Mouse (Mus musculus) midbrain, postnatal 0 days (tissue): ENCODE results near the gene Mknk2. TPM values are rescaled to one million over a fixed set of nuclear protein-coding genes. Genes with fewer than 3 reads are reported as not detected.

Source experiments
- ATAC-seq: fragments of 200-750 bp; cut with Nextera tagmentation; 2 replicates; pipeline ENCODE4 v1.8.0; 2017; ENCODE audit warnings: moderate number of reproducible peaks, mild to moderate bottlenecking, moderate TSS enrichment, moderate library complexity; ENCODE audit not compliant: low FRiP score
- DNase-seq: peaks from one replicate; pipeline ENCODE4 v3.0.0-alpha.2; 2015; ENCODE audit warnings: low spot score
- H3K27ac ChIP-seq: fragments of 300-500 bp; sonication (generic); 2 replicates; pipeline ENCODE4 v1.5.1; 2014; ENCODE audit warnings: low read depth, mild to moderate bottlenecking, low read length, mixed read lengths
- H3K27me3 ChIP-seq: fragments of 300-500 bp; sonication (generic); 2 replicates; pipeline ENCODE4 v1.6.1; 2014; ENCODE audit warnings: low read length, control low read depth, mixed read lengths; ENCODE audit not compliant: insufficient read depth
- H3K36me3 ChIP-seq: fragments of 300-500 bp; sonication (generic); 2 replicates; pipeline ENCODE4 v1.6.1; 2014; ENCODE audit warnings: low read length, control low read depth, mixed read lengths; ENCODE audit not compliant: insufficient read depth
- H3K4me1 ChIP-seq: fragments of 300-500 bp; sonication (generic); 2 replicates; pipeline ENCODE4 v1.6.1; 2014; ENCODE audit warnings: mild to moderate bottlenecking, control low read depth, antibody characterized with exemption, low read length, mixed read lengths; ENCODE audit not compliant: insufficient read depth
- H3K4me2 ChIP-seq: fragments of 300-500 bp; sonication (generic); 2 replicates; pipeline ENCODE4 v1.6.1; 2014; ENCODE audit warnings: low read depth, mild to moderate bottlenecking, low read length, mixed read lengths; ENCODE audit not compliant: poor library complexity, severe bottlenecking
- H3K4me3 ChIP-seq: fragments of 300-500 bp; sonication (generic); 2 replicates; pipeline ENCODE4 v1.5.1; 2014; ENCODE audit warnings: low read depth, mild to moderate bottlenecking, low read length, moderate library complexity
- H3K9ac ChIP-seq: fragments of 300-500 bp; sonication (generic); replicated peaks from 2 replicates; pipeline ENCODE4 v1.6.1; 2014; ENCODE audit warnings: mild to moderate bottlenecking, low read length, moderate library complexity, mixed read lengths; ENCODE audit not compliant: poor library complexity, severe bottlenecking
- H3K9me3 ChIP-seq: fragments of 300-500 bp; sonication (generic); 2 replicates; pipeline ENCODE4 v1.6.1; 2016; ENCODE audit warnings: low read length, control low read depth
- CTCF ChIP-seq: IDR thresholded peaks from 2 replicates; pipeline ENCODE4 v1.5.1; 2016; ENCODE audit warnings: antibody characterized with exemption, mild to moderate bottlenecking
- WGBS: fragments of 180-500 bp; shearing (Covaris S2); extraction: QIAGEN DNeasy Blood & Tissue Kit; methylation state at CpG from one replicate; pipeline ENCODE4 v1.1.7; 2014; 5-methylcytosine and 5-hydroxymethylcytosine counted together
- polyA plus RNA-seq: library from polyadenylated mRNA; unstranded; fragments of >200 nt; fragmentation: Nextera tagmentation; extraction: Ambion mirVana; gene quantifications from 2 replicates; pipeline ENCODE4 v1.2.1, GENCODE M21; 2015
- total RNA-seq: library from RNA; depleted of rRNA; stranded (reverse); fragments of >200 nt; gene quantifications from 2 replicates; pipeline ENCODE4 v1.2.3, GENCODE M21; 2014; rRNA removed

Gene Mknk2
- total RNA-seq, result 74.6 and 74.7 TPM in 2 replicates
- 35.3 and 36.0 TPM in 2 replicates for polyA plus RNA-seq

GRCm38 (mm10) chr10:80677942-80678436, at the start of gene Mknk2:
TSS of gene Mknk2 (minus strand) at chr10:80678112.
- DNase-seq (peak; percentile 88), ATAC-seq (no peak)
- H3K4me3 ChIP-seq, result peak within 1 kb of the TSS; percentile 96
- peak within 1 kb of the TSS; percentile 97 for H3K27ac ChIP-seq
- no peaks in the 10 kb centered on the region for H3K36me3 ChIP-seq
- no peaks in the 10 kb centered on the region for H3K27me3 ChIP-seq
- H3K4me1 ChIP-seq, result peaks cover 22% of the 10 kb centered on the region
- WGBS, result 19% methylated on average over 8 of the region's 8 CpGs
- no peaks in the 10 kb centered on the region for H3K9me3 ChIP-seq
- TF ChIP-seq CTCF, result no peak
- peak within 1 kb of the TSS; percentile 71 for H3K9ac ChIP-seq
- H3K4me2 ChIP-seq, result peak within 1 kb of the TSS; percentile 88

GRCm38 (mm10) chr10:80717281-80717680, 39.4 kb upstream of the Mknk2 start:
- H3K4me3 ChIP-seq, result no peak overlapping the region
- H3K4me1 ChIP-seq, result no peaks in the 10 kb centered on the region
- H3K9ac ChIP-seq, result no peak overlapping the region
- ATAC-seq, result no peak
- H3K4me2 ChIP-seq, result no peak overlapping the region
- H3K27me3 ChIP-seq, result no peaks in the 10 kb centered on the region
- 100% methylated on average over 1 of the region's 1 CpGs for WGBS
- TF ChIP-seq CTCF, result no peak
- no peak overlapping the region for H3K27ac ChIP-seq
- H3K36me3 ChIP-seq, result peaks cover 93% of the 10 kb centered on the region
- DNase-seq, result no peak
- no peaks in the 10 kb centered on the region for H3K9me3 ChIP-seq

- 89% methylated on average over 3 of the region's 3 CpGs for WGBS
- no peak overlapping the region for H3K27ac ChIP-seq
- TF ChIP-seq CTCF, result no peak
Measured at GRCm38 (mm10) chr10:80710834-80711233, 32.9 kb upstream of the Mknk2 start.

GRCm38 (mm10) chr10:80705479-80705878, 27.6 kb upstream of the Mknk2 start:
- peak overlapping the region; percentile 12; the same call in 1 of the 2 replicates for H3K27ac ChIP-seq
- no peak overlapping the region for H3K9ac ChIP-seq
- WGBS, result 81% methylated on average over 3 of the region's 3 CpGs
- no peak overlapping the region for H3K4me2 ChIP-seq
- H3K27me3 ChIP-seq, result no peaks in the 10 kb centered on the region
- peaks cover 43% of the 10 kb centered on the region for H3K36me3 ChIP-seq
- ATAC-seq (no peak), DNase-seq (no peak)
- TF ChIP-seq CTCF, result no peak
- peaks cover 9% of the 10 kb centered on the region for H3K4me1 ChIP-seq
- H3K9me3 ChIP-seq, result no peaks in the 10 kb centered on the region
- no peak overlapping the region for H3K4me3 ChIP-seq

More at GRCm38 (mm10) chr10:80710834-80711233, 32.9 kb upstream of the Mknk2 start:
- H3K9ac ChIP-seq, result no peak overlapping the region
- H3K27me3 ChIP-seq, result no peaks in the 10 kb centered on the region
- H3K9me3 ChIP-seq, result no peaks in the 10 kb centered on the region
- no peak for DNase-seq
- peaks cover 89% of the 10 kb centered on the region for H3K36me3 ChIP-seq
- ATAC-seq, result no peak
- H3K4me1 ChIP-seq, result no peaks in the 10 kb centered on the region
- no peak overlapping the region for H3K4me2 ChIP-seq
- no peak overlapping the region for H3K4me3 ChIP-seq

GRCm38 (mm10) chr10:80705033-80705432, 27.1 kb upstream of the Mknk2 start:
- H3K9ac ChIP-seq, result no peak overlapping the region
- H3K27me3 ChIP-seq, result no peaks in the 10 kb centered on the region
- H3K4me2 ChIP-seq, result no peak overlapping the region
- DNase-seq (no peak), ATAC-seq (no peak)
- H3K9me3 ChIP-seq, result no peaks in the 10 kb centered on the region
- WGBS, result 57% methylated on average over 3 of the region's 3 CpGs
- no peak for TF ChIP-seq CTCF
- no peak overlapping the region for H3K4me3 ChIP-seq
- no peak overlapping the region for H3K27ac ChIP-seq
- peaks cover 12% of the 10 kb centered on the region for H3K4me1 ChIP-seq
- peaks cover 39% of the 10 kb centered on the region for H3K36me3 ChIP-seq

GRCm38 (mm10) chr10:80704418-80704817, 26.5 kb upstream of the Mknk2 start:
- no peaks in the 10 kb centered on the region for H3K27me3 ChIP-seq
- DNase-seq, result no peak
- ATAC-seq, result no peak
- TF ChIP-seq CTCF, result no peak
- H3K9me3 ChIP-seq, result no peaks in the 10 kb centered on the region
- no peak overlapping the region for H3K27ac ChIP-seq
- H3K4me3 ChIP-seq, result no peak overlapping the region
- H3K4me2 ChIP-seq, result no peak overlapping the region
- 82% methylated on average over 5 of the region's 5 CpGs for WGBS
- H3K9ac ChIP-seq, result no peak overlapping the region
- H3K36me3 ChIP-seq, result peaks cover 33% of the 10 kb centered on the region
- peaks cover 14% of the 10 kb centered on the region for H3K4me1 ChIP-seq
